Mouse (Mus musculus) left cerebral cortex, adult 2 months (tissue): ENCODE results near the gene 4833423E24Rik. TPM values are rescaled to one million over a fixed set of nuclear protein-coding genes. Genes with fewer than 3 reads are reported as not detected.

Experiments
- DNase-seq, 2 experiments: peaks; one replicate each; pipeline ENCODE4 v3.0.0; 2021 to 2022; ENCODE audit warnings: low spot score in 2 of 2, mixed read lengths in 1 of 2; ENCODE audit errors: extremely low spot score in 1 of 2
- H3K27ac ChIP-seq: fragments of 200-600 bp; 2 replicates; pipeline ENCODE4 v1.8.1; 2022
- H3K4me3 ChIP-seq: fragments of 200-600 bp; 2 replicates; pipeline ENCODE4 v1.8.1; 2022
- CTCF ChIP-seq: fragments of 200-600 bp; IDR thresholded peaks from 2 replicates; pipeline ENCODE4 v1.8.1; 2022; ENCODE audit warnings: antibody characterized with exemption, mild to moderate bottlenecking, moderate library complexity
- intact Hi-C: fragments of 180-260 bp; cut with DNase I; formaldehyde crosslinking; loops from one replicate; pipeline ENCODE4 v1.15.1; 2025
- long read RNA-seq, 2 experiments: library from polyadenylated mRNA; stranded (forward); transcript quantifications; one replicate each; pipeline ENCODE4 v2.0.0; 2021; ENCODE audit warnings: borderline mapping rate in 2 of 2
- total RNA-seq, 2 experiments: library from RNA; stranded (reverse); gene quantifications; 2 replicates each; pipeline ENCODE4 v1.2.3; 2021

4833423E24Rik gene
- total RNA-seq, result not detected
- long read RNA-seq, experiment 1, result 0 reads
- long read RNA-seq, experiment 2, result 0 reads

DNA sequence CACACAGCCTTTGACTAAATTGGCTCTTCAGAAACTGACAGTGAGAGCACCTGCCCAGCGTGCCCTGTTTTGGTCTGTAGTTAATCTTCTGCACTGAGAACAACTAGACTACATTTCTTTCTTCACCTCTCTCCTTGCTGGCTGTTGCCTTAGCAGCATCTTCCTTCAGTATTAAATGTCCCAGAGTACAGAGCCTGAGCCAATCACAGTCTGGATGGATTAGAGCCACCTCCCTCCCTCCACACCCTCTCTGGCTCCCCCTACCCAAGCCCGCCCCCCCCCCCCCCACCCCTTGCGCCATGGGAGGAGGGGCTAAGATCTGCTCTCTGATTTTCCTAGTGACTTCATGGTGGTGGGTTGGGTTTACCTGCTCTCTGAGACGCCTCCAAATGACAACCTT, at the start of gene 4833423E24Rik:
Gene 4833423E24Rik (minus strand): TSS at position 146 of the 400 bp plus-strand sequence.
- intact Hi-C loops, result no loop called here
- no peak within 1 kb of the TSS for H3K4me3 ChIP-seq
- no peak within 1 kb of the TSS for H3K27ac ChIP-seq
- TF ChIP-seq CTCF, result no peak
- DNase-seq, result no peak

DNA sequence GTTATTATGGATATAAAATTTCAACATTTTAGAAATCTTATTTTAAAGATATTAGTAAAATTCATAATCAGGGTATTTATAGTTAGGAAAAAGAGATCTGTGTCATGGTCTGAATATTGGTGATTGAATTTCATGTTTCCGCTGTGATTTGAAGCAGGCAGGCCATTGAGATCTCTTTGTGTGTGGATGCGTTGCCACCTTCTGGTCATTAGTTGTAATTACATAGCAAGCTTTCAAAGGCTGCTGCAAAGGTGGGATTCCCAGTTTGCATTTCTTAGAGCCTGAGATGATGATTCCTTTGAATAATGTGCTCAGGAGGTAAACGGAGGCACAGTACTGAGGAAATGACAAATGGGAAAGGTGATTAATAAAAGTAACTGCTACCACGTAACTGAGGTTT, 42.4 kb upstream of the 4833423E24Rik start:
- TF ChIP-seq CTCF, result peak; percentile 90
- no peak overlapping the region for H3K27ac ChIP-seq
- DNase-seq, result peak; percentile 28 to 40
- H3K4me3 ChIP-seq, result no peak overlapping the region
- intact Hi-C loops, result loop anchor here (1.0 to 5.0 kb wide), 3 partner anchors 315 to 539 kb away; no protein-coding TSS in a partner anchor

- no peak overlapping the region for H3K4me3 ChIP-seq
- intact Hi-C loops, result loop anchor here (5.0 kb wide), 1 partner anchor 538 kb away; no protein-coding TSS in a partner anchor
- TF ChIP-seq CTCF, result no peak
- no peak overlapping the region for H3K27ac ChIP-seq
- DNase-seq, result no peak
Observed at GRCm38 (mm10) chr2:85560226-85560625, 41.4 kb upstream of the 4833423E24Rik start.

DNA sequence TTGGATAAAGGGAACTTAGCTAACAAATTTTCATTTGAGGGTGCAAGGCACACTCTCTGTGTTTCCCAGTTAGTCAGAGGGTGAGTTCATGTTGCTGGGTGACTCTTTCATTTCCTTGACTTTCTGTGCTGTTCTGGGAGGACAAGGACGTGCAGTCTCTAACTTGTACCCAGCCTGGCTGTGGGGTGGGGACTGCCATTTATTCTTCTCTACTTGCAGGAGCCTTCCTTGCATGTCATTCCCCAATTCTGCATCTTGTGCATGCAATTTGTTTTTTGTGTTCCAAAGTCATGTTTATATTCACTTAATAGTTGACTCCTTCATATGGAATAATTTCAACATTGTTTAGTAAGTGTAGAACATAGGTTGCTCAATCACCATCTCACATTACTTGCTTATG, 36.0 kb upstream of the 4833423E24Rik start:
- intact Hi-C loops, result no loop called here

DNA sequence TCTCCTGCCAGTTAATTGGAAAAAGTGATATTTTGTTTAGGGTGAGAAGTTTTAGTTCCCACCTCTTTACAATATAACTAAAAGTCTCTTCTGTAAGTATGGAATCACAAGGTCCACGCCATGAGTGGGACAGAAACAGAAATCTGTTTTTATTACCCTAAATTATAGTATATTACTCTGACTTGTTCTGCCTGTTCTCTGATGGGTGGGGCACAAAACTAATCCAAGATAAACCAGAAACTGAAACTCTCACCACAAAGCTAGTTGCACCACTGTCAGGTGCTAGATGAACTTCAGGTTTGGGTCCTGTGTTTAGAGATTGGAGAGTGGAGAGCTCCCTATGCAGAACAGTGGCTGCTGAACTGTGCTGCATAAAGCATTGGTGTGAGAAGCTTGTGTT, 15.1 kb upstream of the 4833423E24Rik start:
- no peak for DNase-seq
- intact Hi-C loops, result no loop called here
- H3K27ac ChIP-seq, result no peak overlapping the region
- H3K4me3 ChIP-seq, result no peak overlapping the region
- TF ChIP-seq CTCF, result no peak

More for the DNA sequence above, 36.0 kb upstream of the 4833423E24Rik start:
- TF ChIP-seq CTCF, result no peak
- Histone ChIP-seq H3K27ac (no peak overlapping the region), H3K4me3 (no peak overlapping the region)
- no peak for DNase-seq

GRCm38 (mm10) chr2:85532082-85532778, 13.4 kb upstream of the 4833423E24Rik start:
- no peak overlapping the region for H3K4me3 ChIP-seq
- no peak overlapping the region for H3K27ac ChIP-seq
- no peak for DNase-seq
- no peak for TF ChIP-seq CTCF
- intact Hi-C loops, result no loop called here

DNA sequence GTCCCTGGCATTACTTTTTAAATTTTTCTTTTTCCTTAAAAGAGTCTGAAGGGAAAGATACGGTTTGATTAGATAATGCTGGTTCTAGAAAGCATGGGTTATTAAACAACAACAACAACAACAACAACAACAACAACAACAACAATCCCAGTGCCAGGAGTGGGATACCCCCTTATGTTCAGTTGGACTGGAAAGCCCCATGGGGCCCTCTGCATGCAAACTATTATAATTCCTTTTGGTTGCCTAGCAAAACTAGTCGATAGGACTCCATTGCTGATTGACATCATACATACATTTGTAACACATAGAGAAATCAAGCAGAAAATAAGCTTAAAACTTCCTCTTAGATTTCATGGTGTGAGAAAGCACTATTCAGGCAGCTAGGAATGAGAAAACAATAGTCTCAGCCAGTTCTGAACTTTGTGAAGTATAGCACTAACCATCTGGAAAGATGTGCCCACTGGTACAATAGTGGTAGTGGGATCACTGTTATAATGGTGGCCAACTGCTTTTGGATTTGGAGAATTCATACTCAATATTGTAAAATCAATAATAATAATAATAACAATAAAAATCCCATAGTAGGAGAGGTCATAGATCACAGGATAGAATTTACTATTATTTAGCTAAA, 4.2 kb upstream of the 4833423E24Rik start:
- Histone ChIP-seq H3K4me3 (no peak overlapping the region), H3K27ac (no peak overlapping the region)
- DNase-seq, result no peak
- no peak for TF ChIP-seq CTCF
- intact Hi-C loops, result no loop called here

DNA sequence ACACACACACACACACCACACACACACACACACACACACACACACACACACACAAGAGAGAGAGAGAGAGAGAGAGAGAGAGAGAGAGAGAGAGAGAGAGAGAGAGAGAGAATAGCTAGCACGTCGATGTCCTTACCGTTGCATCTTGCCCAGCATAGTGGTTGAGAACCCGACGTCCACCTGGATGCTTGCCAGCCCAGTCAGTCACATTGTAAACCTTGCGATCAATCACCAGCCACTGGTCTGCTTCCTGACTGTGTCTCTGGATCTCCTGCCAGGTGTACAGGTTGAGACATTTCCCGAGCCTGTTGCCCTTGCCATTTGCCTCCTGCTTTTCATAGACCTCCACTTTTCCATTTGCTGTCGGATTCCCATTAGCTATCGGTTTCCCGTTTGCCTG, 532 bp downstream of the 4833423E24Rik start:
- no peak for DNase-seq
- Histone ChIP-seq H3K4me3 (no peak overlapping the region), H3K27ac (no peak overlapping the region)
- TF ChIP-seq CTCF, result no peak
- intact Hi-C loops, result no loop called here

- intact Hi-C loops, result no loop called here
- DNase-seq, result no peak
- Histone ChIP-seq H3K27ac (no peak overlapping the region), H3K4me3 (no peak overlapping the region)
- TF ChIP-seq CTCF, result no peak
Observed at GRCm38 (mm10) chr2:85510376-85510775, 8.4 kb downstream of the 4833423E24Rik start.

DNA sequence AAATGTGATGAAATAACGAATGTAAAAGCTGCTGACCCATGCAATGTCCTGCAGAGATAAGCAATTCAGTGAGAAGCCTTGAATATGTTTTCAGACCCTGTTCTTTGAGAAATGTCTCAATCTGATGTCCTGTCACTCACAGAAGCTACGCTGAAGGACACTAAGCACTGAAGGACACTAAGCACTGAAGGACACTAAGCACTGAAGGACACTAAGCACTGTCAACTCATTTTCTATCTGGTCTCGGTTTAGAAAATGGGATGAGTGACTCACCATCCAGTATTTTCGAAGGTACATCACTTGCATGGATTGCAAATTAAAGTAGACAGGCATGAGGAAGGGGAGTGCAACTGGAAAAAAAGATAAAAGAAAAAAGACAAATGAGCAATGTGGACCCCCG, 28.4 kb downstream of the 4833423E24Rik start:
- no peak for DNase-seq
- H3K27ac ChIP-seq, result no peak overlapping the region
- no peak for TF ChIP-seq CTCF
- H3K4me3 ChIP-seq, result no peak overlapping the region
- intact Hi-C loops, result no loop called here

DNA sequence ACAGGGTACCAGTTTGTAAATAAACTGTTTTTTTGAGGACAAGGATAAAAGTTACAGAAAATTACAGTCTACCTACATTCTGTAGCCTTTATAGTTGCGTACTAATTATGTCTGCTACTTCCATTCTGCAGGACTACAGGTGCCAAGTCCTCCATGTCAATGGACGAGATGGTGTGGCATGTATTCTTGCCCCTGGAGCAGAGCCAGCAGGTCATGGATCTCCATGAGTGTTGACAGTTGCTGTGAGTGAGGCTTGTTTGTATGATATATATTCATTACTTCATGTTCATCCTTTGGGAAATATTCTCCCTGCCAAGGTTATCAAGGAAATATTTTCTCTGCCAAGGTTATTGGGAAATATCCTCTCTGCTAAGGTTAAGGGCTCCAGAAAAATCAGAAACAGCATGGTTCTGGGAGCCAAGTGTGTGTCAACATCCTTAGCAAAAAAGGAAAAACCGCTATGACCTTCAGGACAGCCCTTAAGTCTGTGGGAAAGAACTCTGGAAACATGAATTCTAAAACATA, 52.0 kb downstream of the 4833423E24Rik start:
- DNase-seq, result no peak
- intact Hi-C loops, result no loop called here
- no peak overlapping the region for H3K4me3 ChIP-seq
- TF ChIP-seq CTCF, result no peak
- H3K27ac ChIP-seq, result no peak overlapping the region

DNA sequence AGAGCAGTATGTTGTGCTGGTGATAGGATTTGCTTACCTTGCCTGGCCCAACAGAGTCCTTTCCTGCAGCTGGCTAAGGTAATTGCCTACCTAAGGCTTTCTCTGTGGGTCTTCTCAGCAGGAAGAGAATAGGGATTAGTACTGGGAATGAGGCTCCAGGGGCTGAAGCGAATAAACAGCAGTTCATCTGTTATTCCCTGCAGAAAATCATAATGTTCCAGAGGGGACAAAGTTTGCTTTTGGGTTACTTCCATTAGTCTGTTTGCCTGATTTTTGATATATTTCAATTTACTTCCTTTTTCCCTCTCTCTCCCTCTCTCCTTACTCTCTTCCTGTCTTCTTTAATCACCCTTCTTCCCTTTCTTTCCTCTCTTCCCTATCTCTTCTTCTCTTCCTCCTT, 75.3 kb downstream of the 4833423E24Rik start, which contains the start of gene Olfr995:
Gene Olfr995 (minus strand): TSS at position 101 of the 400 bp plus-strand sequence.
- intact Hi-C loops, result no loop called here
- DNase-seq, result no peak
- TF ChIP-seq CTCF, result no peak
- Histone ChIP-seq H3K4me3 (no peak within 1 kb of the TSS), H3K27ac (no peak within 1 kb of the TSS)
